Mouse (Mus musculus) forebrain, embryonic 16.5 days (tissue): ENCODE measurements around the gene Syne2. TPM values are rescaled to one million over a fixed set of nuclear protein-coding genes. Genes with fewer than 3 reads are reported as not detected.

ENCODE experiments used
- ATAC-seq: fragments of 200-750 bp; cut with Nextera tagmentation; 2 replicates; pipeline ENCODE4 v1.8.0; 2017; ENCODE audit warnings: mild to moderate bottlenecking, moderate library complexity
- H3K27ac ChIP-seq: fragments of 300-500 bp; sonication (generic); 2 replicates; pipeline ENCODE4 v1.5.1; 2014; ENCODE audit warnings: low read length, control low read depth
- H3K27me3 ChIP-seq: fragments of 300-500 bp; sonication (generic); replicated peaks from 2 replicates; pipeline ENCODE4 v1.6.1; 2014; ENCODE audit warnings: low read length; ENCODE audit not compliant: control insufficient read depth, insufficient read depth
- H3K36me3 ChIP-seq: fragments of 300-500 bp; sonication (generic); 2 replicates; pipeline ENCODE4 v1.6.1; 2014; ENCODE audit not compliant: control insufficient read depth, insufficient read depth
- H3K4me1 ChIP-seq: fragments of 300-500 bp; sonication (generic); replicated peaks from 2 replicates; pipeline ENCODE4 v1.6.1; 2014; ENCODE audit warnings: low read length; ENCODE audit not compliant: control insufficient read depth, insufficient read depth
- H3K4me2 ChIP-seq: fragments of 300-500 bp; sonication (generic); 2 replicates; pipeline ENCODE4 v1.6.1; 2014; ENCODE audit warnings: mild to moderate bottlenecking, low read length, control low read depth
- H3K4me3 ChIP-seq: fragments of 300-500 bp; sonication (generic); replicated peaks from 2 replicates; pipeline ENCODE4 v1.5.1; 2014; ENCODE audit warnings: mild to moderate bottlenecking, low read length, control low read depth
- H3K9ac ChIP-seq: fragments of 300-500 bp; sonication (generic); replicated peaks from 2 replicates; pipeline ENCODE4 v1.6.1; 2014; ENCODE audit warnings: low read depth, low read length, control low read depth
- H3K9me3 ChIP-seq: fragments of 300-500 bp; sonication (generic); 2 replicates; pipeline ENCODE4 v1.6.1; 2016; ENCODE audit warnings: low read length; ENCODE audit not compliant: control insufficient read depth
- WGBS: fragments of 180-500 bp; shearing (Covaris S2); extraction: QIAGEN DNeasy Blood & Tissue Kit; methylation state at CpG from one replicate; pipeline ENCODE4 v1.1.7; 2014; 5-methylcytosine and 5-hydroxymethylcytosine counted together
- polyA plus RNA-seq: library from polyadenylated mRNA; unstranded; fragments of >200 nt; fragmentation: Nextera tagmentation; extraction: Ambion mirVana; gene quantifications from 2 replicates; pipeline ENCODE4 v1.2.1, GENCODE M21; 2015

Gene Syne2
- polyA plus RNA-seq, 1 experiment from 2014 or later: 110 TPM

DNA sequence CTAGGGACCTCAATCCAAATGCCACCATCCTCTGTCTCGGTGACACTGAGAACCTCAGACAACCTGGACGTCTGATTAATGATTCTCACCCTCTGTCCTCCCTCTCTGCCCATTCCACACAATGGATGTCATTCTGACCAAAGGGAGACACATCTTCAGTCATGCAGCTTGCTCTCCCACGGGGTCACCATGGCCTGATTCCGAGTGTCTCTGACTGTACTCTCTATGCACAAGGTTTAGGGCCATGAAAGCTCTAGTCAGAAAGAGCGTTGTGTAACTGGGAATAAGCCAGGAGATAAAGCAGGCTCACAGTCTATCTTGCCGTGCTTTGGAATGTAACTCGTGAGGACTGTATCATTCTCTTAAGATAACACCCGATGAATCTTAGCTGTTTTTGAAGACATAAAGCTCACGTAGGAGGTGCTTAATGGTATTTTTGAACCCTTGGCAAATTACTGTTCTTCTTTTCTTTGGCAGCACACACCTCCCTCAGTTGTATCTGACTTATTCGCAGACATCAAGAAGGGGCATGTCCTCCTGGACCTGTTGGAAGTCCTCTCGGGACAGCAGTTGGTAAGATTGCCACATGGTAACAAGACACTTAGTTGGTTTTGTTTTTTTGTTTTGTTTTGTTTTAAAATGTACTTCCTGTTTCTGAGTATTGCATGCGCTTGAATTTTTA lies 61.8 kb downstream of the Syne2 start:
- H3K4me2 ChIP-seq: no peak overlapping the region
- 90% methylated on average over 12 of the region's 12 CpGs for WGBS
- peaks cover under 1% of the 10 kb centered on the region for H3K4me1 ChIP-seq
- no peak overlapping the region for H3K27ac ChIP-seq
- ATAC-seq: no peak
- H3K9me3 ChIP-seq: no peaks in the 10 kb centered on the region
- H3K9ac ChIP-seq: no peak overlapping the region
- no peaks in the 10 kb centered on the region for H3K27me3 ChIP-seq
- no peaks in the 10 kb centered on the region for H3K36me3 ChIP-seq
- no peak overlapping the region for H3K4me3 ChIP-seq

DNA sequence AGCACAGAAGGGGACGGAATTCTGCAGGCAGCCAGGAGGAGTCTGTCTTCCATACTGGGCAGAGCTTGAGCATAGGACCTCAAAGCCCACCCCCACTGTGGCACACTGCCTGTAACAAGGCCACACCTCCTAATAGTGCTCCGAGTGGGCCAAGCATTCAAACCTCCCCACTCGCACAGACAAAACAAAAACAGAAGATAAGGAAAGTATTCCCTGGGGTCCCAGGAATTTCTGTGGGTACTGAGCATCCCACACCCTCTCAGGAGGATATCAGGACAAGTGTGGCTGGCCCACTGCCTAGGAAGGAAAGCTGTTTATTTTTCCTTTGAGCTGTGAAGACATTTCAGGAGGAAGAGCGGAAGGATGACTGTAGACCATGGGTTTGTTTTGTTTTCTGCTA lies 63.6 kb downstream of the Syne2 start:
- 60% methylated on average over 4 of the region's 4 CpGs for WGBS
- H3K9me3 ChIP-seq: no peaks in the 10 kb centered on the region
- H3K4me2 ChIP-seq: no peak overlapping the region
- H3K36me3 ChIP-seq: no peaks in the 10 kb centered on the region
- H3K9ac ChIP-seq: no peak overlapping the region
- no peaks in the 10 kb centered on the region for H3K4me1 ChIP-seq
- no peak overlapping the region for H3K4me3 ChIP-seq
- no peaks in the 10 kb centered on the region for H3K27me3 ChIP-seq
- ATAC-seq: no peak
- H3K27ac ChIP-seq: no peak overlapping the region

DNA sequence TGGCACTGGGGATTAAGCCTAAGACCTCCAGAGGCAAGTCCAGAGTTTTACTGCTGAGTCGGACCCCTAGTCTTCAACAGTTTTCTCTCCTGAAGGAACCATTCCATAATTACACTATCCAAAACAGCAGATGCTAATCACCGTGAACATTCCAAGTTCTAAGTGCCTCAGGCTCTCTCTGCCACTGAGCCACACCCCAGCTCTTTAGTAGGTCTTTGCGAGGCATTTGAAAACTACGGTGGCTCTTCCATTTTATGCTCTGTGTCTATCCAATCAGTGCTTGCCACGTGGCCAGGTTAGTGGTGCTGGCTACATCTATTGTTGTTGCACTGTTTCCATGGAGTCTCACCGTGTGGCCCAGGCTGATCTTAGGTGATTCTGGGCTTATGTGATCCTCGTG lies 68.2 kb downstream of the Syne2 start:
- H3K4me1 ChIP-seq: no peaks in the 10 kb centered on the region
- H3K27ac ChIP-seq: no peak overlapping the region
- H3K9me3 ChIP-seq: no peaks in the 10 kb centered on the region
- peaks cover 12% of the 10 kb centered on the region for H3K36me3 ChIP-seq
- H3K9ac ChIP-seq: no peak overlapping the region
- no peak overlapping the region for H3K4me2 ChIP-seq
- no peak for ATAC-seq
- no peaks in the 10 kb centered on the region for H3K27me3 ChIP-seq
- 79% methylated on average over 7 of the region's 7 CpGs for WGBS
- H3K4me3 ChIP-seq: no peak overlapping the region

DNA sequence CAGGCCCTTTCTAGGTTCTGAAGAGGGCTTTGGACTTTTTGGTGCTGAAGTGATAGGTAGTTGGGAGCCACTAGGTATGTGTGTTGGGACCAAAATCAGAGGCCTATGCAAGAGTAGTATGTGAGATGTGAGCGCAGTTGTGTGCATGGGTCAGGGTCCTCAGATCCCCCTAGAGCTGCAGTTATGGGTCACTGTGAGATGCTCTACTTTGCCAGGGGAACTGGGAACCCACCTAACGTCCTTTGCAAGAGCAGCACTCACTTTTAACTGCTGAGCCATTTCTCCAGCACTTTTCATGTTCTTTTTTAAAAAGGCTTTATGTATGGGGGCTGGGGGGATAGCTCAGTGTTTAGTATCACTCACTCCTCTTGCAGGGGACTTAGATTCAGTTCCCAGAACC lies 69.0 kb downstream of the Syne2 start:
- H3K4me3 ChIP-seq: no peak overlapping the region
- 93% methylated on average over 2 of the region's 2 CpGs for WGBS

DNA sequence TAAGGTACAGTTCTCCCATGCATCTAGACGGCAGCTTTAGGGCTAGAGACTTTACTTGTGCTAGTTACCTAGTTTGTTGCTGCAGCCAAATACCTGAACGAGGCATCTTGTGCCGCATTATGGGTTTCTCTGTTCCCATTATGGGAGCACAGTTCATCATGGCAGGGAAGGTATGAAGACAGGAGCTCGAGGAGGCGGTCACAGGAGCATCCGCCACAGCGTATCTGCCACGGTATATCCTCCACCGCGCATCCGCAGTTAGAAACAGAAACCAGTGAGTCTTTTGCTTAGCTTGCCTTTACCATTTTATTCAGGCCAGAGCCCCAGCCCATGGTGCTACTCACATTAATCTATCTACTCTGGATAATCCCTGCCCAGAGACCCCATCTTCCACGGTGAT lies 70.8 kb downstream of the Syne2 start:
- H3K9ac ChIP-seq: no peak overlapping the region
- 97% methylated on average over 12 of the region's 12 CpGs for WGBS
- H3K27ac ChIP-seq: no peak overlapping the region
- H3K4me3 ChIP-seq: no peak overlapping the region
- peaks cover 16% of the 10 kb centered on the region for H3K36me3 ChIP-seq
- H3K4me1 ChIP-seq: no peaks in the 10 kb centered on the region
- no peaks in the 10 kb centered on the region for H3K9me3 ChIP-seq
- H3K27me3 ChIP-seq: no peaks in the 10 kb centered on the region
- H3K4me2 ChIP-seq: no peak overlapping the region
- ATAC-seq: no peak

More for the DNA sequence above, 69.0 kb downstream of the Syne2 start:
- peaks cover 12% of the 10 kb centered on the region for H3K36me3 ChIP-seq
- H3K27me3 ChIP-seq: no peaks in the 10 kb centered on the region
- H3K9ac ChIP-seq: no peak overlapping the region
- H3K9me3 ChIP-seq: no peaks in the 10 kb centered on the region
- no peaks in the 10 kb centered on the region for H3K4me1 ChIP-seq
- H3K27ac ChIP-seq: no peak overlapping the region
- no peak for ATAC-seq
- no peak overlapping the region for H3K4me2 ChIP-seq

DNA sequence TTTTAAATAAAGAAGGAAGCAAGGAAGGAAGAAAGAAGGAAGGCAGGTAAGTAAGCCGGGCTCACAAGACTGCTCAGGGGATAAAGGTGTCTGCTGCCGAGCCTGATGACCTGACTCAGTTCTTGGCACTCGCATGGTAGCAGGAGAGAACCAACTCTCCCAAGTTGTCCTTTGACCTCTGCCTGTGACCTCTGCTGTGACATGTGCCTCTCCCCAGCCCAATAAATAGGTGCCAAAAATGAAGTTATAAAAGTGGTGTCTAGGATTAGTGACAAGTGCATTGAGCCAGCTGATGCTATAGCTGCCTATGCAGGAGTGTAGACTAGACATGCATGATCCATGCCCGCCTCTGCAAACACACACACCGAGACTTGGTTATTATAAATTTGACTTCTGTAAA lies 73.3 kb downstream of the Syne2 start:
- H3K9me3 ChIP-seq: no peaks in the 10 kb centered on the region
- no peak overlapping the region for H3K4me2 ChIP-seq
- peaks cover 16% of the 10 kb centered on the region for H3K36me3 ChIP-seq
- no peak for ATAC-seq
- H3K9ac ChIP-seq: no peak overlapping the region
- 95% methylated on average over 5 of the region's 5 CpGs for WGBS
- H3K27me3 ChIP-seq: no peaks in the 10 kb centered on the region
- H3K27ac ChIP-seq: no peak overlapping the region
- no peaks in the 10 kb centered on the region for H3K4me1 ChIP-seq
- no peak overlapping the region for H3K4me3 ChIP-seq

DNA sequence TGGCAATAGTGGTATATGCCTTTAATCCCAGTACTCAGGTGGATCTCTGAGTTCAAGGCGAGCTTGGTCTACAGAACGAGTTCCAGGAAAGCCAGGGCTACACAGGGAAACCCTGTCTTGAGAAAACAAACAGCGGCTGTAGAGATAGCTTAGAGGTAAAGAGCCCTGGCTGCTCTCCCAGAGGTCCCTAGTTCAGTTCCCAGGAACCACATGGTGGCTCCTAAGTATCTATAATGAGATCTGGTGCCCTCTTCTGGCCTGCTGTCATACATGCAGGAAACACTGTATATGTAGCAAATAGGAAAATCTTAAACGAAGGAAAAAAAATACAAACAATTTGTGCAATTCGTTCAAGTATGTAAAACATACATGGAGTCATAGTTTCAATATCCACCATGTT lies 75.5 kb downstream of the Syne2 start:
- Histone ChIP-seq H3K4me1 (no peaks in the 10 kb centered on the region), H3K9ac (no peak overlapping the region), H3K9me3 (no peaks in the 10 kb centered on the region), H3K27ac (no peak overlapping the region), H3K27me3 (no peaks in the 10 kb centered on the region), H3K4me3 (no peak overlapping the region), H3K4me2 (no peak overlapping the region), H3K36me3 (peaks cover 22% of the 10 kb centered on the region)
- ATAC-seq: no peak
- 76% methylated on average over 5 of the region's 5 CpGs for WGBS

DNA sequence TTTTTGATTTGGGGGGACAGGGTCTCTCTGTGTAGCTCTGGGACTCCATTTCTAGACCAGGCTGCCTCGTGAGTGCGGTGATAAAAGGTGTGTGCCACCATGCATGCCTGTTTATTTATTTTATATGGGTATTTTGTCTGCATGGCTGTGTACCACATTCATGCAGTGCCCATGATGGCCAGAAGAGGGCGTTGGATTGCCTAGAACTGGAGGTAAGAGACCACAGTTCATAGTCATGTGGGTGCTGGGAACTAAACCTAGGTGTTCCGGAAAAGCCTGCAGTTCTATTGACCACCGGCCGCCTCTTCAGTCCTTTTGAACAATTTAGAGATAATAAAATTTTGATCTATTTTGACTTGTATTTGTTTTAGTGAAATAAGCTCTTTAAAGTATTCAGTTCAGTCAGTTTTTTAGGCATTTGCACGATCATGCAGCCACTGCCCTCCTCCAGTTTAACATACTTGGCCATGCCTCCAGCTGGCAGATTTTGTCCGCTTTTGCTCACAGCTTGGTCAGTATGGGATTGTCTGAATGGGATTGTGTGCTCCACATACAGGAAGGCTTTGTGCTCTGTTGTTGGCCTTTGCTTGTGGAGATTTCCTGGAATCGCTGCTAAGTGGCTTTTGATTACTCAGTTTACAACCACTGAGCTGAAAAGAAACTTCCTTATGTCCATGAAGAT lies 76.5 kb downstream of the Syne2 start:
- ATAC-seq: peak; percentile 79
- Histone ChIP-seq H3K9ac (no peak overlapping the region), H3K4me2 (no peak overlapping the region), H3K4me1 (no peaks in the 10 kb centered on the region), H3K36me3 (peaks cover 17% of the 10 kb centered on the region), H3K4me3 (no peak overlapping the region), H3K9me3 (no peaks in the 10 kb centered on the region), H3K27me3 (no peaks in the 10 kb centered on the region), H3K27ac (no peak overlapping the region)
- WGBS: 64% methylated on average over 9 of the region's 9 CpGs

DNA sequence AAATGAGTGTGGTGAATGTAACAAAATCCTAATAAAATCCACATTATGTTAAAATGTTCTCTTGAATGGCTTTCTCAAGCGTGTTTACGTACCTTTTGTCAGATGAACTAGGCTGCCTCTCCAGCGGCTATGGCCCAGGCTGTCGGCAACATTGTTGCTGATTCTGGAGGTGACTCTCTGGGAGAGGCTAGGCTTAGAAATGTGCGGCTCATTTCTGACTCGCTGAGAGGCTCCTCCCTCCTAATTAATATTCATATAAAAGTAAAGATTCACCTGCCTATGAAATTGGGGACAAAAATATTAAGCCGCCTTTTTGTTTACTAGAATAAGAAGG lies 77.0 kb downstream of the Syne2 start:
- no peak overlapping the region for H3K9ac ChIP-seq
- H3K27ac ChIP-seq: no peak overlapping the region
- no peak overlapping the region for H3K4me2 ChIP-seq
- no peaks in the 10 kb centered on the region for H3K4me1 ChIP-seq
- H3K4me3 ChIP-seq: no peak overlapping the region
- ATAC-seq: peak; percentile 33
- H3K36me3 ChIP-seq: peaks cover 17% of the 10 kb centered on the region
- H3K27me3 ChIP-seq: no peaks in the 10 kb centered on the region
- WGBS: 47% methylated on average over 7 of the region's 7 CpGs
- H3K9me3 ChIP-seq: no peaks in the 10 kb centered on the region
